Mouse (Mus musculus): ENCODE results near the gene Ccdc85b. TPM values are rescaled to one million over a fixed set of nuclear protein-coding genes. Genes with fewer than 3 reads are reported as not detected.
"Not testable (repeated sequence)": the region's sequence is repeated elsewhere in the genome, so short reads cannot be mapped to it uniquely, and the experiment has no call there.

Ccdc85b gene
- polyA plus RNA-seq, 1 experiment from 2014 or later = 11.0 TPM

DNA sequence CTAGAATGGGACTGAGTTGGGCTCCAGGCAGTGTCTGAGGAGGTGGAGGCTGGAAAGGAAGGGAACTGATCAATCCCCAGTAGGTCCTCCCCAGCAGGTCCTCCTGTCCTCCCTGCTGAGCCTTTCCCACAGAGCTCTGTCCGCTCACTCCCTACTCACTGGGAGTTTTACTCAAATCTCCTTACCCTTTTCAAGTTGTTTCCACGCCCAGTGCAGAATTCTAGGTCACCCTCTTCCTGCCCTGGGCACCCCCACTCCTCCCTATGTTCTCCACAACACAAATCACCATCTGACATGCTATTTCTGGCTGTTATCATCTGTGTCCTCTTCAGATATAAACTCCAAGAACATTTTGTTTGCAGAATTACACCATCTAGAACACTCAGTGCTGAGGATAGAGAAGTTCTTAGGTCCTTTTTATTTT is 43.1 kb downstream of the Ccdc85b start:
- WGBS = 63% methylated on average over 2 of the region's 2 CpGs

DNA sequence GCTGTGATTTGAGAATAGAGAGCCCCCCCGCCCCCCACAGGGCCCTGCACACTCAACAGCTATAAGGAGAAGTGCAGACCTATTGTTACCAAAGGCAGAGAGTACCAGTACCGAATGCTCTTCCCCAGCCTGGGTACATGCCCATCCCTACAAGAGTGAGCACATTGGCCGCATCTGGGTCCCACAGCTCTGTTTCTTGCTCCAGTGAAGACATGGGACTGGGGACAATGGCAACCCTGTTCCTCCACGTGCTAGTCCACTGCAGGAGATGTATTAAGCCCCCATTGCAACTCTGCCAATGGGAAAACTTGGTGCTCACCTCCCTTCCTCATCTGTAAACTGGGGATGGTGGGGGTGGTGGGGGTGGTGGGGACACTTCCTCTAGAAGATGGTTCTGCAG is 43.9 kb downstream of the Ccdc85b start:
- ATAC-seq (ENCODE audit: low FRiP score) = no peak
- H3K36me3 ChIP-seq = peaks cover 3% of the 10 kb centered on the region; the same call in 1 of the 2 replicates
- H3K27ac ChIP-seq = no peak overlapping the region
- WGBS = 79% methylated on average over 4 of the region's 4 CpGs
- H3K4me3 ChIP-seq = no peak overlapping the region
- no peak overlapping the region for H3K4me2 ChIP-seq (replicated peaks)
- H3K27me3 ChIP-seq = no peaks in the 10 kb centered on the region
- no peak overlapping the region for H3K9ac ChIP-seq
- no peaks in the 10 kb centered on the region for H3K4me1 ChIP-seq
- H3K9me3 ChIP-seq (replicated peaks) = no peaks in the 10 kb centered on the region

More for the DNA sequence above, 43.1 kb downstream of the Ccdc85b start:
- no peak for ATAC-seq (ENCODE audit: low FRiP score)
- no peak overlapping the region for H3K4me2 ChIP-seq (replicated peaks)
- no peak overlapping the region for H3K4me3 ChIP-seq
- H3K4me1 ChIP-seq = no peaks in the 10 kb centered on the region
- H3K9ac ChIP-seq = no peak overlapping the region
- H3K9me3 ChIP-seq (replicated peaks) = no peaks in the 10 kb centered on the region
- no peak overlapping the region for H3K27ac ChIP-seq
- no peaks in the 10 kb centered on the region for H3K27me3 ChIP-seq
- H3K36me3 ChIP-seq = peaks cover 3% of the 10 kb centered on the region; the same call in 1 of the 2 replicates

DNA sequence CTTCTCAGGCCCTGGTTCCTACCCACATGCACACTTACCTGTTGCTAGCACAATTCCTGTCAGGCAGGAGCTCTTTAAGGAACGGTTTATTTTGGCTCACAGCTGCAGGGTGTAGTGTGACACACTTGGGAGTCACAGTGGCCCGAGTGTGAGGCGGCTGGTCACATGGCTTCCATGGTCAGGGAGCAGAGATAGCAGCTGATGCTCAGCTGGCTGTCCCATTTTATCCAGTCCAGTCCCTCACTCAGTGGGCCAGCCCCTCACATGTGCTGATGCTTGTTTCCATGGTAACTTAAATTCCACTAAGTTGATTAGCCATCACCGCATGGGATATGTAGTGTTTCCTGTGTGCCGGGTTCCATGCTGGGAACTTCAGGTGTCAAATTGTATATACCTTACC is 45.7 kb downstream of the Ccdc85b start:
- no peaks in the 10 kb centered on the region for H3K36me3 ChIP-seq
- no peak overlapping the region for H3K4me3 ChIP-seq
- no peak for ATAC-seq (ENCODE audit: low FRiP score)
- WGBS = 72% methylated on average over 5 of the region's 5 CpGs
- H3K9ac ChIP-seq = no peak overlapping the region
- H3K4me1 ChIP-seq = peaks cover 8% of the 10 kb centered on the region
- no peaks in the 10 kb centered on the region for H3K27me3 ChIP-seq
- H3K4me2 ChIP-seq (replicated peaks) = no peak overlapping the region
- H3K27ac ChIP-seq = no peak overlapping the region
- H3K9me3 ChIP-seq (replicated peaks) = no peaks in the 10 kb centered on the region

DNA sequence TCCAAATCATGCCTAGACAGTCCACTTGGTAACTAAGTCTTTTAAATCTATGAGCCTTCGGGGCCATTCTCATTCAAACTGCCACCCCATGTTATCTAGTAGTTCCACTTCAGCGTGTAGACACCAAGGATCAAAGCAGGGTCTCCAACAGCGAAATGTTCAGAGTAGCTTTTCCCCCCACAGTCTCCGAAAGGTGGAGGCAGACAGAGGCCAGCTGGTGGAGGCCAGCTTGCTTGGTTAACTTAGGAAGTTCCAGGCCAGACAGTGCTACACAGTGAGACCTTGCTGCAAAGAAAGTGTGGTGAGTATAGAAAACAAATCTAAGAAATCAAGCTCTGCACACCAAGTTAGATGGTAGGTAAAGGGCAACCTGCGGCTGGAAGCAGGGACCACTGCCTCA is 47.1 kb downstream of the Ccdc85b start:
- Histone ChIP-seq H3K9ac (no peak overlapping the region), H3K27ac (no peak overlapping the region), H3K27me3 (no peaks in the 10 kb centered on the region), H3K36me3 (no peaks in the 10 kb centered on the region), H3K4me2 (replicated peaks) (no peak overlapping the region), H3K4me3 (no peak overlapping the region), H3K4me1 (peaks cover 12% of the 10 kb centered on the region), H3K9me3 (replicated peaks) (no peaks in the 10 kb centered on the region)
- WGBS = 93% methylated on average over 5 of the region's 5 CpGs
- ATAC-seq (ENCODE audit: low FRiP score) = no peak

DNA sequence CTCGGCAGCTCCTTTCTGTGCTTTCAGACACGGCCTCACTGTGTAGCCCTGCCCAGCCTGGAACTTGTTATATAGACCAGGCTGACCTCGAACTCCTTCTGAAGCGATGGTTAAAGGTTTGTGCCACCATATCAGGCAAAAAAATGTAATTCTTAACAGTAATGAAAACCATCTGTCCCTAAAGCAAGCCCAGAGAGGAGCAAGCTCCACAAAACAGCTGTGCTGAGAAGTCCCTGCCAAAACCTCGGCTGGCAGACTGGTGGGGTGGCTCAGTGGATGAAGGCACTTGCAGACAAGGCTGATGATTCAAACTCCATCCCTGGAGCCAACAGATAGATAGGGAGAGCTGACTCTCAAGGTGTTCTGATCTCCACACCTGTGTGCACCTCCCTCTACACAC is 48.6 kb downstream of the Ccdc85b start:
- Histone ChIP-seq H3K36me3 (no peaks in the 10 kb centered on the region), H3K4me1 (peaks cover 13% of the 10 kb centered on the region)
- WGBS = 73% methylated on average over 5 of the region's 5 CpGs

DNA sequence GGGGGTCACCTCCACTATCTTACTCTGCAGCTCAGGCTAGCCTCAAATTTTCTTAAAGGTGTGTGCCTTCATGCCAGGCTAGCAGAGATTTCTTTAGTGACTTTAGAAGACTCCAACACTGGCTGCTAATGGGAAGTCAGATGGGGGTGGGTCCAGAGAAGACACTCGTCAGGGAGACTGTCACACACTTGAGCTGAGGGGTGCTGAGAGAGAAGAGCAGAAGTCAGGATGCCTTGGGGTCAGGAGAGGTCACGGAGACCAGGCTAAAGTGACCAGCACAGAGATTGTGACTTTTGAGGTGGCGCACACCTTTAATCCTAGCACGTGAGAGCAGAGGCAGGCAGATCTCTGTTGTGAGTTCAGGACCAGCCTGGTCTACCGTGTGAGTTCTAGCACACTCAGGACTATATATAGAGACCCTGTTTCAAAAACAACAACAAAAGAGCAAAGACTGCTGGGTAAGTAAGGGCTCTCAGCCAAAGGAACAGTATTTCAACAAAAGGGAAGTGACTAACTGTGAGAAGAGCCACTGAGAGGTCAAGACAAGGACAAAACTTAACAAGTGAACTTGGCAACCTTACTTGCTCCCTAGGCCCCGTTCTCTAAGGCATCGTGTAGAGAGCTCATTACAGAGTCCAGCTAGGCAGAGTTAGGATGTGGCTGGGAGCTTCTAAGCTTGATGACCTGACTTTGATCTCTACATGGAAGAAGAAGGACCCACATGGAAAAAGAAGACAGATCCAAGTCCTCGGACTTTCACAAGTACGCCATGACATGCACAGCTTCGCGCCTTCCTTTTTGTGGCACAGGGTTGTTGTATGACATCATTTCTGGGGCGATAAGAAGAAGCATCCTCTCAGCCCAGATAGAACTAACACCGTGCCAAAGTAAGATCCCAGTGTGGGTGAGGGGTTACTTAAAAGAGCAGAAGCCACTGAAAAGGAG is 49.4 kb downstream of the Ccdc85b start:
- no peak overlapping the region for H3K4me2 ChIP-seq (replicated peaks)
- peaks cover 13% of the 10 kb centered on the region for H3K4me1 ChIP-seq
- no peaks in the 10 kb centered on the region for H3K9me3 ChIP-seq (replicated peaks)
- 0 out of 2 replicates have a peak overlapping the region, but pooled peaks have one; percentile 40 for H3K4me3 ChIP-seq
- no peaks in the 10 kb centered on the region for H3K27me3 ChIP-seq
- 90% methylated on average over 13 of the region's 13 CpGs for WGBS
- ATAC-seq (ENCODE audit: low FRiP score) = no peak
- H3K36me3 ChIP-seq = no peaks in the 10 kb centered on the region
- no peak overlapping the region for H3K27ac ChIP-seq
- H3K9ac ChIP-seq = no peak overlapping the region

More for the DNA sequence above, 48.6 kb downstream of the Ccdc85b start:
- Histone ChIP-seq H3K4me3 (no peak overlapping the region), H3K4me2 (replicated peaks) (no peak overlapping the region), H3K27ac (no peak overlapping the region), H3K9me3 (replicated peaks) (no peaks in the 10 kb centered on the region), H3K27me3 (no peaks in the 10 kb centered on the region), H3K9ac (no peak overlapping the region)
- ATAC-seq (ENCODE audit: low FRiP score) = no peak

DNA sequence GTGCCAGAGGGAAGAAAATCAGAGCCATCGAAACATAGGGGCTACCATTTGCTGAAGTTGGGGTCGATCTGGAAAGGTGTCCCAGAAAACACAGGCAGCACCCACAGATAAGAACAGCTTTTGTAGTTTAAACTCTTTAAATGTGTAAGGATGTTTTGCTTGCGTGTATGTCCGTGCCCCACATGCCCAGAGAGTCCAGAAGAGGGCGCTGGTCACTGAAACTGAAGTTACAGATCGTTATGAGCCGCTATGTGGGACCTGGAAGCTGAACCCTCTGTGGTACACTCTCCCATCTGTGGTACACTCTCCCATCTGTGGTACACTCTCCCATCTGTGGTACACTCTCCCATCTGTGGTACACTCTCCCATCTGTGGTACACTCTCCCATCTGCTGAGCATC is 50.6 kb downstream of the Ccdc85b start:
- peak; percentile 44; the same call in 1 of the 2 replicates for ATAC-seq (ENCODE audit: low FRiP score)
- Histone ChIP-seq H3K36me3 (no peaks in the 10 kb centered on the region), H3K27ac (peak overlapping the region; percentile 71), H3K4me2 (replicated peaks) (peak overlapping the region; percentile 53), H3K9ac (peak overlapping the region; percentile 49), H3K4me3 (peak overlapping the region; percentile 40), H3K4me1 (peaks cover 13% of the 10 kb centered on the region), H3K9me3 (replicated peaks) (no peaks in the 10 kb centered on the region), H3K27me3 (no peaks in the 10 kb centered on the region)
- 13% methylated on average over 7 of the region's 7 CpGs for WGBS

DNA sequence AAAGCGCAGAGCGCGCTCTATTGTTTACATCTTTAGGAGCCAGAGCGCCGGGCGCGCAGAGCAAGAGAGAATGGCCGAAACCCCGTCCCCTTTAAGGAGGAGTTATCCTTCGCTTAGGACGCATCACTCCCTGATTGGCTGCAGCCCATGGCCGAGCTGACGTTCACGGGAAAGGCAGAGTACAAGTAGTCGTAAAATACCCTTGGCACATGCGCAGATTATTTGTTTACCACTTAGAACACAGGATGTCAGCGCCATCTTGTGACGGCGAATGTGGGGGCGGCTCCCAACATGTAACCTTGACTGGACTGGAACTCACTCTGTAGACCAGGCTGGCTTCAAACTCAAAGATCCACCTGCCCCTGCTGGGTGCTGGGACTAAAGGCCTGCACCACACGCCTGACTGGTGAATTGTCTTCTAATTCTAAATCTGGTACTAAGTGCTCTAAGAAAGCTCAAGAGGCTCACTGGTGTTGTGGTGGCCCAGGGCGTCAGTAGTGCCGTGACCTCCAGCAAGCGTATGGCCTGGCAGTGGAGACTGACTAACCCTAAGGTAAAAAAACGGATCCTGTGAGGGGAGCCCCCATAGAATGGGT is 51.1 kb downstream of the Ccdc85b start:
- WGBS = 17% methylated on average over 25 of the region's 25 CpGs
- not testable (repeated sequence) for H3K36me3 ChIP-seq; H3K9me3 ChIP-seq (replicated peaks); H3K27me3 ChIP-seq
- Histone ChIP-seq H3K9ac (peak overlapping the region; percentile 49), H3K4me3 (peak overlapping the region; percentile 40), H3K27ac (peak overlapping the region; percentile 71), H3K4me2 (replicated peaks) (peak overlapping the region; percentile 53), H3K4me1 (peaks cover 13% of the 10 kb centered on the region)
- peak; percentile 88 for ATAC-seq (ENCODE audit: low FRiP score)

DNA sequence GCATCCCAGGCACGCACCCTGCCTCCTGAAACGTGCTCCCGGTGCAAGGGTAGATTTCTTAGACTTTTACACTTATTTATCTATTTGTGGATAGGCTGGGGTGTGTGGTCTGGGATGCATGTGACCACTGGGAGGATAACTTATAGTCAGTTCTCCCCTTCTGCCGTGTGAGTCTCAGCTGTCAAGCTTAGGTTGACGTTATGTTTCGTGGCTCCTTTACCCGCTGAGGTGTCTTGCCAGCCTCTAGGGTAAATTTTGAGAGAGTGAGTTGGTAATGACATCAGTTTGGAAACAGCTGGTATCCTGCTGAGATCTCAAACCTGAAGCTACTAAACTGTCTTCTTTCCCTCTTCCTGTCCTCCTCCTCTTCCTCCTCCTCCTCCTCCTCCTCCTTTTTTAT is 51.8 kb downstream of the Ccdc85b start:
- peak overlapping the region; percentile 32 for H3K4me3 ChIP-seq
- peak overlapping the region; percentile 53 for H3K4me2 ChIP-seq (replicated peaks)
- no peaks in the 10 kb centered on the region for H3K9me3 ChIP-seq (replicated peaks)
- no peaks in the 10 kb centered on the region for H3K36me3 ChIP-seq
- ATAC-seq (ENCODE audit: low FRiP score) = no peak
- H3K27me3 ChIP-seq = no peaks in the 10 kb centered on the region
- 35% methylated on average over 7 of the region's 7 CpGs for WGBS
- H3K4me1 ChIP-seq = peaks cover 13% of the 10 kb centered on the region
- peak overlapping the region; percentile 36; the same call in 1 of the 2 replicates for H3K27ac ChIP-seq
- peak overlapping the region; percentile 51; the same call in 1 of the 2 replicates for H3K9ac ChIP-seq

Other genes starting within 250 kb of the Ccdc85b start
- gene Pacs1, start 184.8 kb downstream of the Ccdc85b start, polyA plus RNA-seq (2016; fragmentation: Nextera tagmentation; extraction: Ambion mirVana) = 36.6 and 38.8 TPM in 2 replicates
- 363 and 385 TPM in 2 replicates for gene Sf3b2, start 162.4 kb downstream of the Ccdc85b start, polyA plus RNA-seq (2016; fragmentation: Nextera tagmentation; extraction: Ambion mirVana)
- gene Gal3st3, start 159.6 kb downstream of the Ccdc85b start, polyA plus RNA-seq (2016; fragmentation: Nextera tagmentation; extraction: Ambion mirVana) = 22.6 and 27.6 TPM in 2 replicates
- not detected in 2 replicates for gene Catsper1, start 122.2 kb downstream of the Ccdc85b start, polyA plus RNA-seq (2016; fragmentation: Nextera tagmentation; extraction: Ambion mirVana)
- 3.0 and 3.6 TPM in 2 replicates for gene Cst6, start 108.3 kb downstream of the Ccdc85b start, polyA plus RNA-seq (2016; fragmentation: Nextera tagmentation; extraction: Ambion mirVana)
- 61.2 and 67.0 TPM in 2 replicates for gene Eif1ad, start 91.2 kb downstream of the Ccdc85b start, polyA plus RNA-seq (2016; fragmentation: Nextera tagmentation; extraction: Ambion mirVana)
- gene Banf1, start 90.7 kb downstream of the Ccdc85b start, polyA plus RNA-seq (2016; fragmentation: Nextera tagmentation; extraction: Ambion mirVana) = 309 and 324 TPM in 2 replicates
- gene Sart1, start 69.2 kb downstream of the Ccdc85b start, polyA plus RNA-seq (2016; fragmentation: Nextera tagmentation; extraction: Ambion mirVana) = 106 and 111 TPM in 2 replicates
- 0.86 and 0.98 TPM in 2 replicates for gene Tsga10ip, start 55.4 kb downstream of the Ccdc85b start, polyA plus RNA-seq (2016; fragmentation: Nextera tagmentation; extraction: Ambion mirVana)
- 276 and 280 TPM in 2 replicates for gene Drap1, start 32.9 kb downstream of the Ccdc85b start, polyA plus RNA-seq (2016; fragmentation: Nextera tagmentation; extraction: Ambion mirVana)
- 59.0 and 59.6 TPM in 2 replicates for gene AI837181, start 32.8 kb downstream of the Ccdc85b start, polyA plus RNA-seq (2016; fragmentation: Nextera tagmentation; extraction: Ambion mirVana)
- not detected in 2 replicates for gene Fosl1, start 10.3 kb downstream of the Ccdc85b start, polyA plus RNA-seq (2016; fragmentation: Nextera tagmentation; extraction: Ambion mirVana)
- gene Fibp, start 2.7 kb upstream of the Ccdc85b start, polyA plus RNA-seq (2016; fragmentation: Nextera tagmentation; extraction: Ambion mirVana) = 133 and 144 TPM in 2 replicates
- gene Ctsw, start 10.6 kb upstream of the Ccdc85b start, polyA plus RNA-seq (2016; fragmentation: Nextera tagmentation; extraction: Ambion mirVana) = 3.7 and 4.3 TPM in 2 replicates
- 75.3 and 81.0 TPM in 2 replicates for gene Efemp2, start 16.1 kb upstream of the Ccdc85b start, polyA plus RNA-seq (2016; fragmentation: Nextera tagmentation; extraction: Ambion mirVana)
- 43.3 and 45.4 TPM in 2 replicates for gene Mus81, start 30.5 kb upstream of the Ccdc85b start, polyA plus RNA-seq (2016; fragmentation: Nextera tagmentation; extraction: Ambion mirVana)
- 3,169 and 3,299 TPM in 2 replicates for gene Cfl1, start 32.6 kb upstream of the Ccdc85b start, polyA plus RNA-seq (2016; fragmentation: Nextera tagmentation; extraction: Ambion mirVana)
- gene 1700020D05Rik, start 45.9 kb upstream of the Ccdc85b start, polyA plus RNA-seq (2016; fragmentation: Nextera tagmentation; extraction: Ambion mirVana) = 0.23 and 0.56 TPM in 2 replicates
- gene Snx32, start 52.6 kb upstream of the Ccdc85b start, polyA plus RNA-seq (2016; fragmentation: Nextera tagmentation; extraction: Ambion mirVana) = 38.3 and 42.2 TPM in 2 replicates
- 0.18 and 0.19 TPM in 2 replicates for gene Ovol1, start 102.8 kb upstream of the Ccdc85b start, polyA plus RNA-seq (2016; fragmentation: Nextera tagmentation; extraction: Ambion mirVana)
- 2.6 and 3.2 TPM in 2 replicates for gene Ap5b1, start 110.1 kb upstream of the Ccdc85b start, polyA plus RNA-seq (2016; fragmentation: Nextera tagmentation; extraction: Ambion mirVana)
- 114 and 126 TPM in 2 replicates for gene Rnaseh2c, start 144.0 kb upstream of the Ccdc85b start, polyA plus RNA-seq (2016; fragmentation: Nextera tagmentation; extraction: Ambion mirVana)
- gene Kat5, start 152.3 kb upstream of the Ccdc85b start, polyA plus RNA-seq (2016; fragmentation: Nextera tagmentation; extraction: Ambion mirVana) = 73.2 and 76.5 TPM in 2 replicates
- 38.4 and 41.5 TPM in 2 replicates for gene Rela, start 179.6 kb upstream of the Ccdc85b start, polyA plus RNA-seq (2016; fragmentation: Nextera tagmentation; extraction: Ambion mirVana)
- gene Sipa1, start 205.8 kb upstream of the Ccdc85b start, polyA plus RNA-seq (2016; fragmentation: Nextera tagmentation; extraction: Ambion mirVana) = 22.4 and 25.4 TPM in 2 replicates
- 21.5 and 23.3 TPM in 2 replicates for gene Map3k11, start 230.8 kb upstream of the Ccdc85b start, polyA plus RNA-seq (2016; fragmentation: Nextera tagmentation; extraction: Ambion mirVana)
- gene Pcnx3, start 231.0 kb upstream of the Ccdc85b start, polyA plus RNA-seq (2016; fragmentation: Nextera tagmentation; extraction: Ambion mirVana) = 34.6 and 35.0 TPM in 2 replicates
- gene Kcnk7, start 246.5 kb upstream of the Ccdc85b start, polyA plus RNA-seq (2016; fragmentation: Nextera tagmentation; extraction: Ambion mirVana) = not detected in 2 replicates